Mouse (Mus musculus): ENCODE measurements around the gene Pimreg. TPM values are rescaled to one million over a fixed set of nuclear protein-coding genes. Genes with fewer than 3 reads are reported as not detected.

The Pimreg gene
- polyA plus RNA-seq, 1 experiment from 2014 or later: 79.0 TPM

DNA sequence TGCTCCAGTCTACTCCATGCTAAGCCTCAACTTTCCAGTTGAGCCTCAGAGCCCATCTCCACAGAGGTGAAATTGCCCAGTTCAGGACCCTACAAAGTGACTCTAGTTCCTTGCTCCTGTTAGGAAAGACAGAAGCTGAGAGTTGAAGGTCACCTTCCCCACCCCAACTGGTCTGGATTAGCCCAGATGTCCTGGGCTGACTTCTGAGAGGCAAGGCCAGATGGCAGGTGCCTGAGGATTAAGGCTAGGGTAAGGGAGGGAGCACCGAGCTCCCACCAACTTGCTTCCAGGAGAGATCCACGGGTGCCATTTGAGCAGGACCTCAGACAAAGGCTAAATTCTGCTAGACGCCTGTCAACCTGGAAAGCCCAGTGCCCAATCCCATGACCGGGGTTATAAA is 9.7 kb upstream of the Pimreg start:
- Histone ChIP-seq H3K9me3 (no peaks in the 10 kb centered on the region), H3K9ac (replicated peaks) (no peak overlapping the region), H3K4me2 (replicated peaks) (no peak overlapping the region), H3K27ac (no peak overlapping the region), H3K4me1 (replicated peaks) (peaks cover 3% of the 10 kb centered on the region; the same call in 1 of the 2 replicates), H3K36me3 (no peaks in the 10 kb centered on the region), H3K27me3 (peaks cover 19% of the 10 kb centered on the region), H3K4me3 (replicated peaks) (no peak overlapping the region)
- ATAC-seq: no peak
- 79% methylated on average over 4 of the region's 4 CpGs for WGBS

- no peaks in the 10 kb centered on the region for H3K36me3 ChIP-seq
- no peak overlapping the region for H3K9ac ChIP-seq (replicated peaks)
- H3K4me2 ChIP-seq (replicated peaks): no peak overlapping the region
- 91% methylated on average over 3 of the region's 3 CpGs for WGBS
- no peak for ATAC-seq
- no peak overlapping the region for H3K27ac ChIP-seq
- H3K27me3 ChIP-seq: peaks cover 17% of the 10 kb centered on the region
- H3K4me1 ChIP-seq (replicated peaks): peaks cover 8% of the 10 kb centered on the region
- no peaks in the 10 kb centered on the region for H3K9me3 ChIP-seq
- H3K4me3 ChIP-seq (replicated peaks): no peak overlapping the region
These were observed 9.2 kb upstream of the Pimreg start for GRCm38 (mm10) chr11:72032589-72032988.

DNA sequence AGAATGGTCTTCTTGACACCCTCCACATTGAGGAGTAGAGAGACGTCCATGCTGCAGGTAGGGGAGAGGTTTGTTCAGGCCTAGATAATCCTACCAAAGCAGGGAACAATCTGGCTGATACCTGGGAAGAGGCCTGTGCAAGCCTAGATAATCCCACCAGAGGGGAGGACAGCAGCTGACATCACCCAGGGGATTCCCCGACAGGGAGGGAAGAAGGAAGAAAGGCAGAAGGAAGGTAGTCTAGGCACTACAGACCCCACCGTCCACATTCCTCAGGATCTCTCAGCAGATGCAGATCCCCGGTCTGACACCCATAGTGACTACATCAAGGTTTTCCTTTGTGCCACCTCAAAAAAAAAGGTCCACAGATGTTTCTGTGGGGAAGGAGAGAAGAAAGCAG is 4.4 kb upstream of the Pimreg start, which contains the start of gene Aipl1:
TSS of gene Aipl1 (minus strand) at position 101 of the 400 bp plus-strand sequence.
- no peaks in the 10 kb centered on the region for H3K36me3 ChIP-seq
- H3K27me3 ChIP-seq: no peaks in the 10 kb centered on the region
- no peak for ATAC-seq
- H3K4me1 ChIP-seq (replicated peaks): peaks cover 45% of the 10 kb centered on the region
- H3K4me2 ChIP-seq (replicated peaks): no peak within 1 kb of the TSS
- H3K9me3 ChIP-seq: no peaks in the 10 kb centered on the region
- H3K4me3 ChIP-seq (replicated peaks): no peak within 1 kb of the TSS
- WGBS: 58% methylated on average over 4 of the region's 4 CpGs
- no peak within 1 kb of the TSS for H3K9ac ChIP-seq (replicated peaks)
- no peak within 1 kb of the TSS for H3K27ac ChIP-seq

DNA sequence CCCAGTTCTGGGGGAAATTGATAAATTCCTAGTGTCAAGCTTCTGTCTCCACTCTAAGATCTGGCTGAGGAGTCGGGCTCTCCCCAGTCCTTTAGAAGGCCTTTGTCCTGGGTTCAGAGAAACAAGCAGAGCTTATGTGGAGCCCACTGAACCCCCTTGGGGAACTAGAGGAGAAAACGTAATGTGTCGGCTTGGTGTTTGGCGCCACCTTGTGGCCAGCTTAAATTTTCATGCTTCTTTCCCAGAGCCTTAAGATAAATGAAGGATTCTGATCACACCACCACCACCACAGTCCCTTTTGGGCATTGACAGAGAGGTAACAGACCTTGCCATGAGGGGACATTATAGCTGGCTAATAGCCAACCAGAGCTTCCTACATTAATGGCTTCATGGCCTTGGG is 3.8 kb upstream of the Pimreg start:
- Histone ChIP-seq H3K4me1 (replicated peaks) (peaks cover 51% of the 10 kb centered on the region), H3K27ac (no peak overlapping the region), H3K4me3 (replicated peaks) (no peak overlapping the region), H3K4me2 (replicated peaks) (no peak overlapping the region), H3K9ac (replicated peaks) (no peak overlapping the region), H3K27me3 (no peaks in the 10 kb centered on the region), H3K9me3 (no peaks in the 10 kb centered on the region), H3K36me3 (no peaks in the 10 kb centered on the region)
- ATAC-seq: no peak
- WGBS: 2% methylated on average over 4 of the region's 4 CpGs

DNA sequence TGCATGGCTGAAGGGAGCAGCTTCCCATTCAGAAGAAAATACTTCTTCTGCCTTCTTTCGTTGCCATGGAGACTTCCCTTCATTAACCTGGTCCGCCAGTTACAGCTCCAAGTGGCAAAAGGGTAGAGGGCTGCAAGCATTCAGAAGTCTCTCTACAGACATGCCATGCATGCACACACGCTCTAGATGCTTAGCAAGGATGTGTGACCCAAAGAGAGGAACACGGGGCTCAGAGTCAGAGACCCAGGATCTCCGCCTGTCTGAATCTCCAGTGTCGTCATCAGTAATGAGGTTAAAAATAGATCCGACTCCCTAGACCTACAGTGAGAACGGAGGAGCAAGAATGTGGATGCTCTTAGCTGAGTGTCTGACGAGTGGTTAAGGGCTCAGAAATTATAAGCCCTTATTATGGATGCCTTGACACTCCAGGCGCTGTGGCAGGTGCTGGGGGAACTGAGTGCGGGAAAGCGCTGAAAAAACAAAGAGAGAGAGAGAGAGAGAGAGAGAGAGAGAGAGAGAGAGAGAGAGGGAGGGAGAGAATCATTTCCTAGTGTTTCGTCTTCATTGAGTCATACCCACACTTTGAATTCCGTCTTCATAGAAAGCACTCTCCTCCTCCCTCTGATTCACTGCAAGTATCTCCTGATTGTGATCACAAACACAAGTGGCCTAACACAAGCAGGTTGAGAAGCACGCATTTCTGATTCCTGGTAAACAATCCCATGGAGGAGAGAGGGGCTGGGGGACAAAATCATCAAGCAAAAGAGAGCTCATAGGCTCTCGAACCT is 2.0 kb upstream of the Pimreg start:
- peak overlapping the region; percentile 62 for H3K27ac ChIP-seq
- ATAC-seq: peak; percentile 5; the same call in 1 of the 2 replicates
- H3K4me1 ChIP-seq (replicated peaks): peaks cover 69% of the 10 kb centered on the region
- no peaks in the 10 kb centered on the region for H3K27me3 ChIP-seq
- WGBS: 16% methylated on average over 16 of the region's 16 CpGs
- peak overlapping the region; percentile 36 for H3K9ac ChIP-seq (replicated peaks)
- peak overlapping the region; percentile 7; the same call in 1 of the 2 replicates for H3K4me3 ChIP-seq (replicated peaks)
- H3K4me2 ChIP-seq (replicated peaks): peak overlapping the region; percentile 39
- H3K9me3 ChIP-seq: no peaks in the 10 kb centered on the region
- H3K36me3 ChIP-seq: 0 out of 2 replicates have a peak, but pooled peaks cover 1% of the 10 kb centered on the region

DNA sequence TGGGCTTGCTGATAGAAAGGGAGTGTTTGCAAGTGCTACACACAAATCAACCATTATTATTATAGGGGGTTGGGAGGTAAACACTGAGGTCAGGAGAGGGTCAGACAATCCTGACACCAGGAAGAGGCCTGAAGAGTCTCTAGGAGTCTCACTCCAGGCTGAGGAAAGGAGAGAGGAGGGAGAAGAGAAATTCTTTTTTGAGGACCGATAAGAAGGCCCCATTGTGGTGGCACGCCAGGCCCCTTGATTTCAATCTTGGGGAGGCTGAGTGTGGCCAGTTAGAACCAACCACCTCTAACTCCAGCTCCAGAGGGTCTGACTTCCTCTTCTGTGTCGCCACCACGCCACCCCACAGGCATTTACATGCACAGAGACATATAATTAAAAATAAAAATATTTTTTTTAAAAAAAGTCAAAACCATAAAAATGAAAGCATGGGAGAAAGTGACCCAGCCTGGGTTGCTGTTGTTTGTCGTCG is 503 bp upstream of the Pimreg start:
- Histone ChIP-seq H3K36me3 (peaks cover 10% of the 10 kb centered on the region; the same call in 1 of the 2 replicates), H3K4me3 (replicated peaks) (peak overlapping the region; percentile 69), H3K9ac (replicated peaks) (peak overlapping the region; percentile 66), H3K4me1 (replicated peaks) (peaks cover 70% of the 10 kb centered on the region), H3K27ac (peak overlapping the region; percentile 74; the same call in 1 of the 2 replicates), H3K4me2 (replicated peaks) (peak overlapping the region; percentile 87), H3K27me3 (no peaks in the 10 kb centered on the region), H3K9me3 (no peaks in the 10 kb centered on the region)
- no peak for ATAC-seq
- WGBS: 9% methylated on average over 6 of the region's 6 CpGs

GRCm38 (mm10) chr11:72042631-72043030 is 799 bp downstream of the Pimreg start:
- H3K27me3 ChIP-seq: no peaks in the 10 kb centered on the region
- peaks cover 64% of the 10 kb centered on the region for H3K4me1 ChIP-seq (replicated peaks)
- H3K27ac ChIP-seq: no peak overlapping the region
- peaks cover 15% of the 10 kb centered on the region; the same call in 1 of the 2 replicates for H3K36me3 ChIP-seq
- no peak for ATAC-seq
- peak overlapping the region; percentile 59 for H3K9ac ChIP-seq (replicated peaks)
- 0% methylated on average over 14 of the region's 14 CpGs for WGBS
- H3K4me2 ChIP-seq (replicated peaks): peak overlapping the region; percentile 87
- no peaks in the 10 kb centered on the region for H3K9me3 ChIP-seq
- H3K4me3 ChIP-seq (replicated peaks): peak overlapping the region; percentile 69

- H3K27ac ChIP-seq: no peak overlapping the region
- peak overlapping the region; percentile 69; the same call in 1 of the 2 replicates for H3K4me3 ChIP-seq (replicated peaks)
- peaks cover 50% of the 10 kb centered on the region for H3K4me1 ChIP-seq (replicated peaks)
- no peak overlapping the region for H3K9ac ChIP-seq (replicated peaks)
- H3K36me3 ChIP-seq: peaks cover 15% of the 10 kb centered on the region; the same call in 1 of the 2 replicates
- peaks cover under 1% of the 10 kb centered on the region for H3K27me3 ChIP-seq
- 82% methylated on average over 3 of the region's 3 CpGs for WGBS
- ATAC-seq: no peak
- peak overlapping the region; percentile 87; the same call in 1 of the 2 replicates for H3K4me2 ChIP-seq (replicated peaks)
- no peaks in the 10 kb centered on the region for H3K9me3 ChIP-seq
These were observed 2.4 kb downstream of the Pimreg start for GRCm38 (mm10) chr11:72044231-72044630.

GRCm38 (mm10) chr11:72048730-72049129 is 6.9 kb downstream of the Pimreg start:
- H3K36me3 ChIP-seq: peaks cover 15% of the 10 kb centered on the region; the same call in 1 of the 2 replicates
- no peak overlapping the region for H3K4me2 ChIP-seq (replicated peaks)
- ATAC-seq: no peak
- H3K4me1 ChIP-seq (replicated peaks): peaks cover 37% of the 10 kb centered on the region
- 61% methylated on average over 6 of the region's 6 CpGs for WGBS
- no peak overlapping the region for H3K4me3 ChIP-seq (replicated peaks)
- no peak overlapping the region for H3K9ac ChIP-seq (replicated peaks)
- peaks cover 34% of the 10 kb centered on the region for H3K27me3 ChIP-seq
- H3K9me3 ChIP-seq: no peaks in the 10 kb centered on the region
- no peak overlapping the region for H3K27ac ChIP-seq

DNA sequence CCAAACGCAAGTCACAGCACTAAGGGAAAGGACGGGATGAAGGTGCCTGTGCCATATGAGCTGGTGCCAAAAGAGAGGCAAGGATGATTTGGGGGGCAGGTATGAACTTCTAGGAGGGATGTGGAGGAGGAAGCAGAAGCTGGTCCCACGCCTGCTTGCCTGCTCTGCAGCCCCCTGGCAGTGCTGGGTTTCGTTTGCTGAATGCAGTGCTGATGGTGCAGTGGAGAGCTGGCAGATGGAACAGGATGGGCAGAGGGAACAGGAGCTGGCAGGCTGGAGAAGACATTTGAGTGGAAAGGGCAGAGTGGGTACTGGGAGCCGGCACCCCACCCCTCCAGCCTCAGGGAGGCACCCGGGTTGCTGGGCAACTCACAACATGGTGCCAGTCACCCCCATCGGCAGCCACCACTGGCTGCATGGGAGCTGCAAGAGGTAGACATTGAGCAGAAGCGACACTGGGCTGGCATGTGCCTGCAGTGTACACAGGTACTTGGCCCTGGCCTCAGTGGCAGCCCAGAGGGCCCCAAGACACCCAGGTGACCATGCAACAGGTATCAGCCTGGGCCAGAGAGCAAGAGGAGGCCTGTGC is 7.4 kb downstream of the Pimreg start:
- Histone ChIP-seq H3K36me3 (peaks cover 15% of the 10 kb centered on the region; the same call in 1 of the 2 replicates), H3K9ac (replicated peaks) (no peak overlapping the region), H3K27ac (no peak overlapping the region), H3K4me3 (replicated peaks) (no peak overlapping the region), H3K4me1 (replicated peaks) (peaks cover 32% of the 10 kb centered on the region), H3K9me3 (no peaks in the 10 kb centered on the region), H3K4me2 (replicated peaks) (no peak overlapping the region), H3K27me3 (peaks cover 39% of the 10 kb centered on the region)
- 74% methylated on average over 8 of the region's 8 CpGs for WGBS
- no peak for ATAC-seq

DNA sequence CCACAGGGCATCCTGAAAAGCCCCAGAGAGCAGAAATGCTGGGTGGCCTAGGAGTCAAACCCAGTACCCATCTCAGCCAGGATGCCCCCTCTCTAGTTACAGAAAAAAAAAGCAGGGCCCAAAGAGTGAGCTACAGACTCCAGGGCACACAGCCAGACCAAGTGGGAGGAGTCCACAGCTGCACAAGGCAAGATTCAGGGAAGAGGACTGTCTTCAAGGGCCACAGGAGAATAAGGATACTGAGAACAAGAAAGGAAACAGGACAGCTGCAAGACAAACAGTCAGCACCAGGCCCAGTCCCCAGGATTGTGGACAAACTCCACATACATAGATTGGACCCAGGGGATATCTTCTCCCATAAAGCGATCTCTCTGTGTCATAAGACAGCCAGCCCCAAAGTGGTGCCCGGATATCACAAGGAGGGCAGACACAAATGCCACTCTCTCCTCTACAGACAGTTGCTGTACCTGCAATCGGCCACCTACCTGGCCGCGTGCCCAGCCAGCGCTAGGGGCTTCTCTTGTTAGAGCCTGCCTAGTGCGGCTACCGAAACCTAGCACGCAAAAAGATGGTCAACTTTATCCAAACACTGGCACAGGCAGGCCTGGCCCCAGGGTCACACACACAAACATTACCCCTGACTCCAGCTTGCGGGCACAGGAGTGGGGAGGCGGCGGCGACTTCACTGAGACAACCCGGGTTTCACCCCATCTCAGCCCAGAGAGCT is 8.5 kb downstream of the Pimreg start:
- ATAC-seq: peak; percentile 37
- peaks cover 39% of the 10 kb centered on the region for H3K27me3 ChIP-seq
- peaks cover 9% of the 10 kb centered on the region; the same call in 1 of the 2 replicates for H3K36me3 ChIP-seq
- H3K4me3 ChIP-seq (replicated peaks): peak overlapping the region; percentile 58
- 26% methylated on average over 14 of the region's 14 CpGs for WGBS
- no peak overlapping the region for H3K27ac ChIP-seq
- peak overlapping the region; percentile 84 for H3K4me2 ChIP-seq (replicated peaks)
- peak overlapping the region; percentile 81 for H3K9ac ChIP-seq (replicated peaks)
- peaks cover 25% of the 10 kb centered on the region for H3K4me1 ChIP-seq (replicated peaks)
- H3K9me3 ChIP-seq: no peaks in the 10 kb centered on the region
